Mouse (Mus musculus) splenic B cell, adult 2 months (primary cell): Measurements from ENCODE around the gene Tlcd2.

Experiments used
- DNase-seq: peaks from one replicate; pipeline ENCODE4 v3.0.0-alpha.2; 2011; ENCODE audit warnings: low read depth, low spot score
- H3K27me3 ChIP-seq: 2 replicates; pipeline ENCODE4 v1.6.1; 2012; ENCODE audit warnings: mild to moderate bottlenecking, low read length, moderate library complexity, mixed read lengths; ENCODE audit not compliant: control insufficient read depth, poor library complexity, insufficient read depth, severe bottlenecking
- H3K36me3 ChIP-seq: 2 replicates; pipeline ENCODE4 v1.6.1; 2012; ENCODE audit warnings: mild to moderate bottlenecking, low read length, moderate library complexity, mixed read lengths; ENCODE audit not compliant: control insufficient read depth, poor library complexity, insufficient read depth, severe bottlenecking

Tlcd2 gene

DNA sequence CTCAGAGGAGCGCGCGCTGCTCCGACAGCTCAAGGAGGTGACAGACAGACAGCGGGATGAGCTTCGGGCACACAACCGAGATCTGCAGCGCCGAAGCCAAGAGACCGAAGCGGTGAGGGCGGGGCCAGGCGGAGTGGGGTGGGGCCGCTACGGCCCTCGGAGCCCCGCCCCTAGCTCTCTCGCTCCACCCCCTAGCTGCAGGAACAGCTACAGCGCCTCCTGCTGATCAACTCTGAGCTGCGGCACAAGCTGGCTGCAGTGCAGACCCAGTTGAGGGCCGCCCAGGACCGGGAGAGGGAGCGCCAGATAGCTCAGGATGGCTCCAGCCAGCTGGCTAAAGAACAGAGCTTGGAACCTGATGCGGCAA is 49.1 kb downstream of the Tlcd2 start:
- H3K36me3 ChIP-seq, result peaks cover 10% of the 10 kb centered on the region
- no peaks in the 10 kb centered on the region for H3K27me3 ChIP-seq
- peak; percentile 96 for DNase-seq

DNA sequence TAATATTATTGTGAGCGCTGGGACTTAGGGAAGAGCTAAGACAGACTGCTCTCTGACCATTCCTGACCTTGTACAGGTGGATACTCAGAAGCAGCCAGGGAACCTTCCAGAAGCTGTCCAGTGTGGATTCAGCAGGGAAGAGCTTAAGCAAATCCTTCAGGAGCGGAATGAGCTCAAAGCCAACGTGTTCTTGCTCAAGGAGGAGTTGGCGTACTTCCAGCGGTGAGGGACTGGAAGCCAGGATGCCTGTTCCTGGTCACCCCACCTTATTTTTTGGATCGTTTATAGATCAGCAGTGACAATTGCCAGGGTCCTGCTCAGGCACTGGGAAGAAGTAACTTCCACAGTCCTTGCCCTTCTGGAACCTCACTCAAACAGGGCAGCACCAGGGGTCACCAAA is 49.7 kb downstream of the Tlcd2 start:
- H3K27me3 ChIP-seq, result no peaks in the 10 kb centered on the region

DNA sequence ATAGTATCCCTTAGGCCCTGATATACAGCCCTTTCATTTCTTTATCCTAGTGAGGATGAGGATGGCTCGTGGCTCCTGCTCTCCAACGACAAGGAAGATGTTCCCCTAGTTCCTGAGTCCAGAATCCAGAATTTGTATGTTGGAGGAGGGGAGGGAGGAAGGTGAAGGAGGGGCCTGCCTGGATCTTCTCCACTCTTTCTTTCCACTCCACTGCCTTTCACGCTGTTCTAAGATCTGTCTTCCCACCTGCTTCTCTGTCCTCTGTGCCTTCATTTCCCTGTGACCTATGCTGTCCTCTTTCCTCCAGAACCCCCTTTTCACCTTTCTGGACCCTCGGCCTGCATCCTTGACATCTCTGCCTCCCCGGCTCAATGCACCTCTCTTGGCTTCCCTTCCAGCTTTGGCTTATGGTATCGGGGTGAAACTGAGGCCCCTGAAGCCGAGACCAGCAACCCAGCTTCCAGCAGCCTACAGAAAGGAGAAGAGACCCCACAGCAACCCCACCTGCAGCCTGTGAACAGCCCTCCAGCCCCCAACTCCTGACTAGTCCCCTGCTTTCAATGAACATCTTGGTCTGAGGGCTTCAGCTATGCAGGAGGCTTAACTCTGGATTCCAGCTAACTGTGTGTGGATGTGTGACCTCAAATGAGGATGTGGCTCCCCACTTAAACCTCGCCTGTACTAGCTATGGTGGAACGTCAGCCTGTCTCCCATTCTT is 50.9 kb downstream of the Tlcd2 start:
- H3K36me3 ChIP-seq, result peaks cover 7% of the 10 kb centered on the region
- H3K27me3 ChIP-seq, result no peaks in the 10 kb centered on the region
- no peak for DNase-seq

More for the DNA sequence above, 49.7 kb downstream of the Tlcd2 start:
- H3K36me3 ChIP-seq, result peaks cover 9% of the 10 kb centered on the region
- DNase-seq, result no peak

DNA sequence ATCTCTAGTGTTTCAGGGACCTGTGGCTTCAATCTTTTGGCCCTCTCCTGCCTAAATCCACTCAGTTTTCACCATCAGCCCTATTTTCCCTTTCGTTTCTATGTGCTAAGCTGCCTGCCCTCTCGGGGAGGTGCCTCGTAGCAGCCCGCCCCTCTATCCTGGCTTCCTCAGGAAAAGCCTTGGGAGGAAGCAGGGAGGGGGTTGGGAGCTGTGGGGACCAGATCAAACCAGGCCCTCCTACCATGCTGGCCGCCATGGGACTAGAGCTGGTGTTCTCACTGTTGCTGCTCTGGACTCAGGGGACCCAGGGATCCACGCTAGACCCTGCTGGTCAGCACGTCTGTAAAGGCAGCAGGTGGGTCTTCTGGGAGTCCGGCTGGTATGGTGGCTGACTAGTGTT is 51.8 kb downstream of the Tlcd2 start, which contains the start of gene Scarf1:
Scarf1 (plus strand) TSS at position 205 of the 400 bp plus-strand sequence.
- H3K27me3 ChIP-seq, result no peaks in the 10 kb centered on the region
- no peaks in the 10 kb centered on the region; the same call in 1 of the 2 replicates for H3K36me3 ChIP-seq
- DNase-seq, result no peak

DNA sequence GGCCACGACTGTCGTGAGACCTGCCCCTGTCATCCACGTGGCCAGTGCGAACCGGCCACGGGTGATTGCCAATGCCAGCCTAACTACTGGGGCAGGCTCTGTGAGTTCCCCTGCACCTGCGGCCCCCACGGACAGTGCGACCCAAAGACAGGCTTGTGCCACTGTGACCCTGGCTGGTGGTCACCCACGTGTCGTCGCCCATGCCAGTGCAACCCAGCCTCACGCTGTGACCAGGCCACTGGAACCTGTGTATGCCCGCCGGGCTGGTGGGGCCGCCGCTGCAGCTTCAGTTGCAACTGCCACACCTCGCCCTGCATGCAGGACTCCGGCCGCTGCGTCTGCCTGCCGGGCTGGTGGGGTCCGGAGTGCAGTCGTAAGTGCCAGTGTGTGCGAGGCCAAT is 53.7 kb downstream of the Tlcd2 start:
- Histone ChIP-seq H3K27me3 (no peaks in the 10 kb centered on the region), H3K36me3 (no peaks in the 10 kb centered on the region)
- DNase-seq, result no peak

DNA sequence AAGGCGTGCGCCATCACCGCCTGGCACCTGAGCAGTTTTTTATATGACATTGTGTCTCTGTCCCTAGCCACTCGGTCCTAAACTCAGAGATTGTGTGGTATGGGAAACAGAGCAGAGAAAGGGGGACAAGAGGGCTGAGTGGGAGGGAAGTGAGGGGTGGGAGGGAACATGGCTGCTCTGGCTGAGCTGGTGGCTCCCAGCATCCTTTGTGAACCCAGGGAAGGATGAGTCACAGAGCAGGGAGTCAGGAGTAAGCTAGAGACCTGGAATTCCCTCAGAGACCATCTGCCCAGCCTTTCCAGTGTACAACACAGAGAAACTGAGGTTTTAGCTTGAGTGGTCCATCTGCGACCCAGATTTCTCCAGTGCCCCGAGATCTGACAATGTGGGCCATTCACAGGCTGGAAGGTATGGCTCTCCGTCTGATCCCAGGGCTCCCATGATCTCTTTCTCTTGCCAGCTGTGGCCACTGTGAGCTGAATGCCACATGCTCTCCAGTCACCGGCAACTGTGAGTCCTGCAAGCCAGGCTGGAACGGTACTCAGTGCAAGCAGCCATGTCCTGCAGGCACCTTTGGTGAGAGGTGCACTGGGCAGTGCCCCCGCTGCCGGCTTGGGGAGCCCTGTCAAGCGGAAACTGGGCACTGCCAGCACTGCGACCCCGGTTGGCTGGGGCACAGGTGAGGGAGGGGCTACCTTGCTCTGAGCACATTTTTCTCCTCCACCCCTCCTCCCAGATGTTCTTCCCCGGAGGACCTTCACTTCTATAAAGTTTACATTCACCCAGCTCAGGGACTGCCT is 58.5 kb downstream of the Tlcd2 start:
- Histone ChIP-seq H3K36me3 (no peaks in the 10 kb centered on the region), H3K27me3 (no peaks in the 10 kb centered on the region)
- no peak for DNase-seq
